Mouse (Mus musculus) embryonic facial prominence, embryonic 11.5 days (tissue): ENCODE results near the gene Abcc9. TPM values are rescaled to one million over a fixed set of nuclear protein-coding genes. Genes with fewer than 3 reads are reported as not detected.

Experiments used
- ATAC-seq: fragments of 200-750 bp; cut with Nextera tagmentation; replicated peaks from 2 replicates; pipeline ENCODE4 v1.8.0; 2017; ENCODE audit warnings: low read depth; ENCODE audit not compliant: insufficient number of reproducible peaks, low FRiP score, low TSS enrichment
- DNase-seq: peaks from one replicate; pipeline ENCODE4 v3.0.0-alpha.2; 2015; ENCODE audit warnings: low spot score
- H3K27ac ChIP-seq: fragments of 300-500 bp; sonication (generic); replicated peaks from 2 replicates; pipeline ENCODE4 v1.5.1; 2014; ENCODE audit warnings: mild to moderate bottlenecking, low read depth, low read length, control low read depth
- H3K27me3 ChIP-seq: fragments of 300-500 bp; sonication (generic); 2 replicates; pipeline ENCODE4 v1.6.1; 2014; ENCODE audit warnings: mild to moderate bottlenecking, low read length, moderate library complexity, mixed read lengths; ENCODE audit not compliant: control insufficient read depth, insufficient read depth
- H3K36me3 ChIP-seq: fragments of 300-500 bp; sonication (generic); replicated peaks from 2 replicates; pipeline ENCODE4 v1.6.1; 2014; ENCODE audit warnings: low read depth, mild to moderate bottlenecking, low read length, moderate library complexity, mixed read lengths; ENCODE audit not compliant: control insufficient read depth, insufficient read depth
- H3K4me1 ChIP-seq: fragments of 300-500 bp; sonication (generic); 2 replicates; pipeline ENCODE4 v1.6.1; 2014; ENCODE audit warnings: low read length, mixed read lengths; ENCODE audit not compliant: control insufficient read depth, insufficient read depth
- H3K4me2 ChIP-seq: fragments of 300-500 bp; sonication (generic); 2 replicates; pipeline ENCODE4 v1.6.1; 2014; ENCODE audit warnings: low read depth, mild to moderate bottlenecking, control low read depth, low read length, moderate library complexity
- H3K4me3 ChIP-seq: fragments of 300-500 bp; sonication (generic); 2 replicates; pipeline ENCODE4 v1.5.1; 2014; ENCODE audit warnings: low read depth, low read length, control low read depth
- H3K9ac ChIP-seq: fragments of 300-500 bp; sonication (generic); replicated peaks from 2 replicates; pipeline ENCODE4 v1.6.1; 2014; ENCODE audit warnings: mild to moderate bottlenecking, control low read depth, low read length
- H3K9me3 ChIP-seq: fragments of 300-500 bp; sonication (generic); replicated peaks from 2 replicates; pipeline ENCODE4 v1.6.1; 2016; ENCODE audit warnings: mild to moderate bottlenecking, low read length, inconsistent platforms, mixed read lengths; ENCODE audit not compliant: control insufficient read depth
- WGBS: fragments of 180-500 bp; shearing (Covaris S2); extraction: QIAGEN DNeasy Blood & Tissue Kit; methylation state at CpG from one replicate; pipeline ENCODE4 v1.1.7; 2014; 5-methylcytosine and 5-hydroxymethylcytosine counted together
- polyA plus RNA-seq: library from polyadenylated mRNA; unstranded; fragments of >200 nt; fragmentation: Nextera tagmentation; extraction: Ambion mirVana; gene quantifications from 2 replicates; pipeline ENCODE4 v1.2.1, GENCODE M21; 2014

Gene Abcc9
- polyA plus RNA-seq, 1 experiment from 2014 or later = 1.8 TPM

DNA sequence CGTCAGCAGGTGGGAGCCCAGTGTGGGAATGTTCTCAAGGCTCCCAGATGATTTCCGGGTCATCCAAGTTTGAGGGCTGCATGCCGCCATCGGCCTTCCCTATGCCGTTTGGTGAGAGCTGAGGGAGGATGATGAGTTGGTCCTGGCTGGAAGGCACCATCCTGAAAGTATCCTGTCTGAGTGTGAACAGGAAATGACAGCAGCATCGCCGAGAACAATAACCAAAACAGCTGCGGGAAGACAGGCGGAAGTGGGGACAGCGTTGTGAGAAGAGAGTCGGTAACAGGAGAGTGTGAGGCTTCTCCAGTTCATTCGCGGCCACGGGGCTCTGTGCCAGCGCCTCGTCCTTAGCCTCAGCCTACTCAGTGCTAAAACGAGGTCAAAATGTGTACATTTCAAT lies 163.6 kb downstream of the Abcc9 start:
- Histone ChIP-seq H3K4me2 (no peak overlapping the region), H3K9ac (no peak overlapping the region), H3K27me3 (no peaks in the 10 kb centered on the region), H3K36me3 (no peaks in the 10 kb centered on the region), H3K4me3 (no peak overlapping the region), H3K4me1 (no peaks in the 10 kb centered on the region), H3K9me3 (no peaks in the 10 kb centered on the region), H3K27ac (no peak overlapping the region)
- ATAC-seq (no peak), DNase-seq (no peak)
- WGBS = 77% methylated on average over 17 of the region's 17 CpGs

Other genes with a start within 250 kb of the Abcc9 start
- not detected in 2 replicates for gene Gys2, start 229.2 kb downstream of the Abcc9 start, polyA plus RNA-seq
- 486 and 515 TPM in 2 replicates for gene Ldhb, start 194.4 kb downstream of the Abcc9 start, polyA plus RNA-seq
- 2.8 and 3.2 TPM in 2 replicates for gene Kcnj8, start 130.7 kb downstream of the Abcc9 start, polyA plus RNA-seq
- 97.8 and 110 TPM in 2 replicates for gene Cmas, start 54.4 kb upstream of the Abcc9 start, polyA plus RNA-seq
- not detected in 2 replicates for gene Sult6b2, start 102.2 kb upstream of the Abcc9 start, polyA plus RNA-seq